ENCODE assay signal across 16 mouse cellular contexts in the genomic region with DNA sequence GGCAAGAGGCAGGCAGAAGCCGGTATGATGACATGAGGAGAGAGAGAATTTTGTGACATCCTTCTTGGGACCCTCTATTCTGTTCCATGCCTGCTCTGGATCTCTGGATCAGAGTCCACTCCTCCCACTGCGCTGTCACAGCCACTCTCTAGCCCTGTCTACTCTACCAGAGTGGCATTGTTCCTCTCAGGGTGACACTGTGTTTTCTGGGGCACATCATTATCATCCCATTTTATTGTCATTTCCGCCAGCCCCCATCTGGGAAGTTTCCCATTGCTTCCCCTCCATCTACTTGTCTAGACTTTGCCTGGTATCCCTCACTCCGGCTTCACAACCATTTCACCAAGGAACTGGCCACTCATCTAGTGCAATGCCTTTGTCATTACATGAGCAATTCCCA.
"Had no signal": no experiment of that assay in that cellular context is flagged by ENCODE, and none has a peak within 500 bp of the region (broad histone marks: within the 10 kb centered on the region; RNA-seq: fewer than 3 reads in every experiment).

No protein-coding gene starts in this region.

- DNase-seq: right cerebral cortex, adult 18-20 months; right cerebral cortex, postnatal 14 days; right cerebral cortex, postnatal 25 days; right cerebral cortex, postnatal 4 days; spleen, adult 18-20 months; thymus, adult 18-20 months; thymus, adult 2 months; thymus, postnatal 14 days; thymus, postnatal 25 days; thymus, postnatal 36 days; thymus, postnatal 4 days had no signal

- H3K4me3 ChIP-seq: neural tube, embryonic 12.5 days; neural tube, embryonic 13.5 days; neural tube, embryonic 15.5 days; stomach, embryonic 15.5 days had no signal

- H3K9ac ChIP-seq: neural tube, embryonic 12.5 days; neural tube, embryonic 13.5 days; neural tube, embryonic 15.5 days; stomach, embryonic 15.5 days had no signal

- H3K4me1 ChIP-seq: stomach, embryonic 15.5 days had no signal

- H3K27me3 ChIP-seq: neural tube, embryonic 12.5 days; neural tube, embryonic 13.5 days; neural tube, embryonic 15.5 days; stomach, embryonic 15.5 days had no signal

- H3K27ac ChIP-seq: neural tube, embryonic 12.5 days; neural tube, embryonic 15.5 days; stomach, embryonic 15.5 days; stomach, postnatal 0 days had no signal

- H3K9me3 ChIP-seq: neural tube, embryonic 12.5 days; neural tube, embryonic 13.5 days; neural tube, embryonic 15.5 days; stomach, embryonic 15.5 days had no signal

- H3K36me3 ChIP-seq: neural tube, embryonic 12.5 days; neural tube, embryonic 13.5 days; neural tube, embryonic 15.5 days; stomach, embryonic 15.5 days had no signal

- H3K4me2 ChIP-seq: neural tube, embryonic 12.5 days; neural tube, embryonic 13.5 days; neural tube, embryonic 15.5 days; stomach, embryonic 15.5 days had no signal
